Mouse (Mus musculus) left cerebral cortex, adult 8-10 months (tissue): Measurements from ENCODE around the gene Nsrp1. TPM values are rescaled to one million over a fixed set of nuclear protein-coding genes. Genes with fewer than 3 reads are reported as not detected.

Source experiments
- DNase-seq, 2 experiments: peaks; one replicate each; pipeline ENCODE4 v3.0.0; 2022; ENCODE audit warnings: low spot score in 2 of 2
- total RNA-seq, 4 experiments: library from RNA; stranded (reverse); gene quantifications; 2 replicates each; pipeline ENCODE4 v1.2.4; 2022

Nsrp1 gene
- total RNA-seq, 4 experiments from 2014 or later: 20.7 to 22.8 (median 21.6) TPM

- no peak for DNase-seq
These were observed 16.3 kb downstream of the Nsrp1 start for GRCm38 (mm10) chr11:77061951-77062350.

GRCm38 (mm10) chr11:77042816-77043215 is 35.4 kb downstream of the Nsrp1 start:
- no peak for DNase-seq

- DNase-seq: no peak
These were observed 36.3 kb downstream of the Nsrp1 start for GRCm38 (mm10) chr11:77041891-77042290.

- no peak for DNase-seq
These were observed 46.9 kb downstream of the Nsrp1 start for GRCm38 (mm10) chr11:77031151-77031934.

- DNase-seq: no peak
These were observed 50.1 kb downstream of the Nsrp1 start for GRCm38 (mm10) chr11:77028157-77028556.

- DNase-seq: no peak
These were observed 51.7 kb downstream of the Nsrp1 start for GRCm38 (mm10) chr11:77026559-77026958.

- DNase-seq: no peak
These were observed 56.4 kb downstream of the Nsrp1 start for GRCm38 (mm10) chr11:77021749-77022396.

GRCm38 (mm10) chr11:77019539-77019938 is 58.7 kb downstream of the Nsrp1 start:
- DNase-seq: no peak

- no peak for DNase-seq
These were observed 60.2 kb downstream of the Nsrp1 start for GRCm38 (mm10) chr11:77018046-77018445.

- no peak for DNase-seq
These were observed 67.3 kb downstream of the Nsrp1 start for GRCm38 (mm10) chr11:77010762-77011475.

- no peak for DNase-seq
These were observed 68.9 kb downstream of the Nsrp1 start for GRCm38 (mm10) chr11:77009069-77010025.

GRCm38 (mm10) chr11:77006616-77007015 is 71.6 kb downstream of the Nsrp1 start:
- no peak for DNase-seq

- no peak for DNase-seq
These were observed 72.4 kb downstream of the Nsrp1 start for GRCm38 (mm10) chr11:77005881-77006280.

GRCm38 (mm10) chr11:77002361-77002760 is 75.9 kb downstream of the Nsrp1 start:
- DNase-seq: no peak

GRCm38 (mm10) chr11:77000741-77001140 is 77.5 kb downstream of the Nsrp1 start:
- no peak for DNase-seq

- no peak for DNase-seq
These were observed 79.5 kb downstream of the Nsrp1 start for GRCm38 (mm10) chr11:76998705-76999226.

GRCm38 (mm10) chr11:76997916-76998704 is 80.1 kb downstream of the Nsrp1 start, which contains the start of gene Slc6a4:
Gene Slc6a4 (plus strand): TSS chr11:76998603.
- DNase-seq: peak in 1 of 2 experiments; percentile 6

GRCm38 (mm10) chr11:76997305-76997704 is 80.9 kb downstream of the Nsrp1 start:
- peak; percentile 28 to 62 for DNase-seq

GRCm38 (mm10) chr11:76995966-76996672 is 82.1 kb downstream of the Nsrp1 start:
- DNase-seq: no peak
